Mouse (Mus musculus) ES-E14 (cell line): ENCODE data around the gene Fpr3. TPM values are rescaled to one million over a fixed set of nuclear protein-coding genes. Genes with fewer than 3 reads are reported as not detected.

Experiments used
- DNase-seq: peaks from one replicate; pipeline ENCODE4 v3.0.0-alpha.2; 2013; ENCODE audit warnings: low read depth, low spot score
- H3K27ac ChIP-seq: 2 replicates; pipeline ENCODE4 v1.5.1; 2012; ENCODE audit warnings: low read depth, mild to moderate bottlenecking, low read length, moderate library complexity, mixed read lengths; ENCODE audit not compliant: poor library complexity, insufficient read depth, severe bottlenecking
- H3K36me3 ChIP-seq: 2 replicates; pipeline ENCODE4 v1.6.1; 2012; ENCODE audit warnings: mild to moderate bottlenecking, low read length, moderate library complexity, mixed read lengths; ENCODE audit not compliant: control insufficient read depth, poor library complexity, insufficient read depth, severe bottlenecking
- H3K4me1 ChIP-seq, 2 experiments: fragments of 150-350 bp in 1 of 2; sonication (generic) in 1 of 2; 2 replicates each; pipeline ENCODE4 v1.6.1; 2012; ENCODE audit warnings: low read length in 2 of 2, mild to moderate bottlenecking in 1 of 2, mixed read lengths in 1 of 2; ENCODE audit not compliant: control insufficient read depth in 2 of 2, insufficient read depth in 2 of 2, poor library complexity in 1 of 2
- H3K4me3 ChIP-seq, 2 experiments: fragments of 150-350 bp in 1 of 2; sonication (generic) in 1 of 2; 2 replicates each; pipeline ENCODE4 v1.5.1; 2012; ENCODE audit warnings: low read length in 2 of 2, low read depth in 1 of 2, mild to moderate bottlenecking in 1 of 2, mixed read lengths in 1 of 2; ENCODE audit not compliant: insufficient read depth in 1 of 2, poor library complexity in 1 of 2, severe bottlenecking in 1 of 2
- H3K9ac ChIP-seq: 2 replicates; pipeline ENCODE4 v1.6.1; 2012; ENCODE audit warnings: low read depth, mild to moderate bottlenecking, low read length, mixed read lengths; ENCODE audit not compliant: poor library complexity, insufficient read depth, severe bottlenecking
- H3K9me3 ChIP-seq: fragments of 150-350 bp; sonication (generic); 2 replicates; pipeline ENCODE4 v1.6.1; 2012; ENCODE audit warnings: low read depth, mild to moderate bottlenecking, low read length; ENCODE audit not compliant: control insufficient read depth, insufficient read depth
- CHD2 ChIP-seq: IDR thresholded peaks from 2 replicates; pipeline ENCODE4 v1.6.1; 2014; ENCODE audit warnings: mild to moderate bottlenecking, low read depth, low read length, inconsistent platforms
- HCFC1 ChIP-seq: IDR thresholded peaks from 2 replicates; pipeline ENCODE4 v1.6.1; 2012; ENCODE audit warnings: low read length, inconsistent platforms, borderline replicate concordance; ENCODE audit not compliant: insufficient read depth
- MAFK ChIP-seq: IDR thresholded peaks from 2 replicates; pipeline ENCODE4 v1.6.1; 2014; ENCODE audit warnings: mild to moderate bottlenecking, low read depth, low read length, inconsistent platforms; ENCODE audit not compliant: insufficient read depth
- ZC3H11A ChIP-seq: IDR thresholded peaks from 2 replicates; pipeline ENCODE4 v1.6.1; 2012; ENCODE audit warnings: low read depth, mild to moderate bottlenecking, inconsistent platforms, low read length, borderline replicate concordance
- ZNF384 ChIP-seq: IDR thresholded peaks from 2 replicates; pipeline ENCODE4 v1.6.1; 2012; ENCODE audit warnings: low read depth, low read length, inconsistent platforms
- in situ Hi-C, 2 experiments: fragments of 600-800 bp; cut with MboI; formaldehyde crosslinking; loops; one replicate each; pipeline ENCODE4 v1.15.1; 2025; ENCODE audit warnings: low sequenced_read_pairs in 2 of 2, inconsistent platforms in 1 of 2; ENCODE audit not compliant: unreplicated experiment in 2 of 2
- total RNA-seq: library from RNA; depleted of rRNA; stranded (reverse); fragments of 300-350 nt; gene quantifications from 2 replicates; pipeline ENCODE4 v1.2.3, GENCODE M21; 2012

The Fpr3 gene
- total RNA-seq, 1 experiment, result not detected

- Histone ChIP-seq H3K9ac (no peak overlapping the region), H3K4me1 (no peaks in the 10 kb centered on the region), H3K36me3 (no peaks in the 10 kb centered on the region), H3K27ac (no peak overlapping the region), H3K4me3 (no peak overlapping the region), H3K9me3 (no peaks in the 10 kb centered on the region)
- no peak for DNase-seq
- in situ Hi-C loops, result no loop called here
- no peak for TF ChIP-seq HCFC1
- TF ChIP-seq MAFK, result no peak
- no peak for TF ChIP-seq ZC3H11A
Observed at GRCm38 (mm10) chr17:17871697-17872096, 16.0 kb upstream of the Fpr3 start.

DNA sequence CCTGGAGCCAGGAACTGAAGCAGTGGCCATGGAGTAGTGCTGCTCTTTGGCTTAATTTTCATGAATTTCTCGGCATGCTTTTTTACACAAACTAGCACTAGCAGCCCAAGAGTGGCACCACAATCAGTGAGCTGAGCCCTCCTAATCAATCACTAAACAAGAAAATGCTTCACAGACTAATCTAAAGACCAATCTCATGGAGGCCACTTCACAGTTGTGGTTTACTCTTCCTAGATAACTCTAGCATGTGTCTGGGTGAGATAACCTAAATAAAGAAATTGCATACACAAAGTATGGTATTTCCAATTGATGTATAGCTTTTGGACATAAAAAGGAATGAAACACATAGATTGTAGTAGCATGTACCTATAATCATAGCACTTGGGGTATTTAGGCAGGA lies 8.3 kb upstream of the Fpr3 start:
- DNase-seq, result no peak
- in situ Hi-C loops, result no loop called here
- TF ChIP-seq HCFC1, result no peak
- no peak for TF ChIP-seq CHD2
- no peak for TF ChIP-seq ZC3H11A
- no peak for TF ChIP-seq ZNF384
- no peak for TF ChIP-seq MAFK
- Histone ChIP-seq H3K9me3 (no peaks in the 10 kb centered on the region), H3K27ac (no peak overlapping the region), H3K36me3 (no peaks in the 10 kb centered on the region), H3K4me3 (no peak overlapping the region), H3K9ac (no peak overlapping the region), H3K4me1 (no peaks in the 10 kb centered on the region)

- H3K9ac ChIP-seq, result no peak overlapping the region
- no peak for DNase-seq
- no peak overlapping the region for H3K4me3 ChIP-seq
- H3K9me3 ChIP-seq, result no peaks in the 10 kb centered on the region
- TF ChIP-seq HCFC1 (no peak), ZNF384 (no peak), ZC3H11A (no peak), MAFK (no peak), CHD2 (no peak)
- no peak overlapping the region for H3K27ac ChIP-seq
- no peaks in the 10 kb centered on the region for H3K4me1 ChIP-seq
- in situ Hi-C loops, result loop anchor here in 1 of 2 experiments (10.0 kb wide), 1 partner anchor 108 kb away; no protein-coding TSS in a partner anchor
- H3K36me3 ChIP-seq, result no peaks in the 10 kb centered on the region
Observed at GRCm38 (mm10) chr17:17882672-17883071, 5.0 kb upstream of the Fpr3 start.

- no peak for TF ChIP-seq ZNF384
- TF ChIP-seq HCFC1, result no peak
- no peak for TF ChIP-seq MAFK
- TF ChIP-seq ZC3H11A, result no peak
- TF ChIP-seq CHD2, result no peak
- no peak within 1 kb of the TSS for H3K27ac ChIP-seq
- in situ Hi-C loops, result loop anchor here in 1 of 2 experiments (10.0 kb wide), 1 partner anchor 109 kb away; no protein-coding TSS in a partner anchor
Observed at GRCm38 (mm10) chr17:17883840-17884239, 3.8 kb upstream of the Fpr3 start, which contains the start of gene Fpr1. Fpr1 (minus strand) TSS chr17:17883940.

DNA sequence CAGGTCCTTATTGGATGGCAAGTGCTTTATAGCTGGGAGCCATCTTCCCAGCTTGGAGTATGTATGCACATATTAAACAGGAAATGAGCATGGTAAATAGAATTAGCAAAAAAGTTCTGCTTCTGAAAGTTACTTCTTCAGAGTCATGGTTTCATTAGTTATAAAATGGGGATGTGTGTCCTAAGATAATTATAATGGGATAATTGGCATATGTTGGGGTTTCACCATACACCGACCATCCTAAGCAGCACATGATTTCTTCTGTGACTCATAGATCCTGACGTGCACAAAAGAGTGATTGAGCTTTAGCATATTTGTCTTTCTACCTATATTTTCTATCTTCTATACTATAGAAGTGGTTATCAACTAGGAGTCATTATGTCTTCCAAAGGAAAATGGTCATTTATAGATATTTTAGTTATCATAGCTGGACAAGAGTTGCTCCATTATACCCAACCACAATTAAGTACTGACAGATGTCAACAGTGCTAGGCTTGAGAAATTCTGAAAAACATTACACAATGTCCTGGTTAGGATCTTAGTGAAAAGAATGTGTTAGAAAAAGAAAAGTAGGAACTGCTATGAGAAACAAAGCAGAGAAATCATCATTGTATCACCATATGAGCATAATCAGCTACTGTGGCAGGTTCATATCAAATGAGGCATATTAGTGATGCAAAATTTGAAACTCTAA lies 2.2 kb downstream of the Fpr3 start:
- in situ Hi-C loops, result loop anchor here (10.0 kb wide), 1 partner anchor 115 kb away; no protein-coding TSS in a partner anchor
- H3K4me3 ChIP-seq, result no peak overlapping the region
- no peaks in the 10 kb centered on the region for H3K4me1 ChIP-seq
- DNase-seq, result no peak
- no peaks in the 10 kb centered on the region for H3K36me3 ChIP-seq
- H3K9ac ChIP-seq, result no peak overlapping the region
- H3K9me3 ChIP-seq, result no peaks in the 10 kb centered on the region
- TF ChIP-seq ZNF384, result no peak
- no peak for TF ChIP-seq HCFC1
- TF ChIP-seq CHD2, result no peak
- TF ChIP-seq MAFK, result no peak
- no peak for TF ChIP-seq ZC3H11A
- H3K27ac ChIP-seq, result no peak overlapping the region

More at GRCm38 (mm10) chr17:17883840-17884239, 3.8 kb upstream of the Fpr3 start, which contains the start of gene Fpr1:
- H3K9ac ChIP-seq, result no peak within 1 kb of the TSS
- no peaks in the 10 kb centered on the region for H3K4me1 ChIP-seq
- no peaks in the 10 kb centered on the region for H3K9me3 ChIP-seq
- H3K4me3 ChIP-seq, result no peak within 1 kb of the TSS
- no peak for DNase-seq
- no peaks in the 10 kb centered on the region for H3K36me3 ChIP-seq
